ENCODE assay signal across 16 mouse cellular contexts in the genomic region with DNA sequence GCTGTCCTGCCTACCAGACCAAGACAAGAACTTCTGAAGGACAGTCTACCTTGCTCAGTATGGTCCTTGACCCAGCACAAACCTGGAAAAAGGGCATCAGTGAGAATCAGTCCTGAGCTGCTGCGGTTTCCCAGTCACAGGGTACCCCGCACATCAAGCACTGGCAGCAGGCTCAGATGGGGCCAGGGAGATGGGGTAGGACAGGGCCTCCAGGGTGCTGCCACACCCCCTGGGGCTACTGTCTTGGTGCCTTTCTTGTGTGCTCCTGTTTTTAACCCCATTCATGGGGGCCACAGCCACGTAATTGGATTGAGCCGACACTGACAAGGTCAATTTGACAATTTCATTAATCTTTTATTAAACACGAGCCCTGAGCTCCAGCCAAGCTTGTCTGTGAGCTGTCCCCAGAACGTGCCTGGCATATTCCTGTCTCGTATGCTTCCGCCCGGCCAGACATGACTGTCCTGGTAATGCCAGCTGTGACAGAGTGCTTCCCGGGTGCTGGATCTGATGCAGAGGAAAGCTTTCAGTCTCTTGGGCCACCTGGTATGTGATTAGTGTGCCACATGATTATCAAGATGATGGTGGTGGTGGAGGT.
DNase-seq lines count a peak whose midpoint lies in the region; ATAC-seq lines count a peak whose summit lies in the region.
"Had no signal": no experiment of that assay in that cellular context is flagged by ENCODE, and none has a peak within 500 bp of the region (broad histone marks: within the 10 kb centered on the region; RNA-seq: fewer than 3 reads in every experiment).

No protein-coding gene starts in this region.

- WGBS in neural tube, embryonic 12.5 days, result 61% methylated on average over 10 of the region's 10 CpGs
- 33% methylated on average over 10 of the region's 10 CpGs for WGBS in midbrain, embryonic 15.5 days

- H3K9me3 ChIP-seq in neural tube, embryonic 12.5 days, result no peaks in the 10 kb centered on the region
- H3K9me3 ChIP-seq in midbrain, embryonic 15.5 days, result no peaks in the 10 kb centered on the region
- H3K9me3 ChIP-seq: lung, embryonic 15.5 days had no signal

- DNase-seq in adrenal gland, postnatal 10 days, result peak; percentile 21
- DNase-seq in adrenal gland, adult 8-10 months, result no peak
- DNase-seq in neural tube, embryonic 10.5 days (ENCODE audit: extremely low spot score, low spot score), result no peak
- DNase-seq in frontal cortex, postnatal 36 days (ENCODE audit: low spot score in 2 of 2), result no peak
- no peak for DNase-seq in thymus, postnatal 36 days
- DNase-seq: cerebellum, adult 11 months; gastrocnemius, postnatal 36 days; heart, postnatal 36 days; right cerebral cortex, postnatal 4 days had no signal

- peak; percentile 58 for ATAC-seq in neural tube, embryonic 12.5 days (ENCODE audit: low FRiP score, low read depth)
- peak; percentile 69 for ATAC-seq in midbrain, embryonic 15.5 days (replicated peaks)
- no peak for ATAC-seq in monocyte, adult 5-6 weeks (replicated peaks; ENCODE audit: insufficient number of reproducible peaks, low FRiP score, low TSS enrichment, poor library complexity, severe bottlenecking)
- ATAC-seq: intestine, postnatal 0 days had no signal

- 0 out of 2 replicates have a peak, but pooled peaks cover 6% of the 10 kb centered on the region for H3K4me1 ChIP-seq in neural tube, embryonic 12.5 days
- H3K4me1 ChIP-seq in midbrain, embryonic 15.5 days, result peaks cover 16% of the 10 kb centered on the region

- no peaks in the 10 kb centered on the region for H3K27me3 ChIP-seq in neural tube, embryonic 12.5 days (replicated peaks)
- no peaks in the 10 kb centered on the region for H3K27me3 ChIP-seq in midbrain, embryonic 15.5 days (replicated peaks)
- H3K27me3 ChIP-seq: lung, embryonic 15.5 days had no signal

- no peak overlapping the region for H3K4me3 ChIP-seq in neural tube, embryonic 12.5 days
- H3K4me3 ChIP-seq in midbrain, embryonic 15.5 days, result no peak overlapping the region
- H3K4me3 ChIP-seq: heart, embryonic 12.5 days; lung, embryonic 15.5 days had no signal

- no peaks in the 10 kb centered on the region for H3K36me3 ChIP-seq in neural tube, embryonic 12.5 days
- no peaks in the 10 kb centered on the region for H3K36me3 ChIP-seq in midbrain, embryonic 15.5 days (replicated peaks)
- H3K36me3 ChIP-seq: heart, embryonic 12.5 days; lung, embryonic 15.5 days had no signal

- H3K9ac ChIP-seq in neural tube, embryonic 12.5 days, result no peak overlapping the region
- no peak overlapping the region for H3K9ac ChIP-seq in midbrain, embryonic 15.5 days
- H3K9ac ChIP-seq: heart, embryonic 12.5 days; lung, embryonic 15.5 days had no signal

- no peak overlapping the region for H3K4me2 ChIP-seq in neural tube, embryonic 12.5 days (replicated peaks)
- H3K4me2 ChIP-seq in midbrain, embryonic 15.5 days, result no peak overlapping the region
- H3K4me2 ChIP-seq: heart, embryonic 12.5 days; liver, embryonic 11.5 days; lung, embryonic 15.5 days had no signal

- no peak overlapping the region for H3K27ac ChIP-seq in neural tube, embryonic 12.5 days
- H3K27ac ChIP-seq in midbrain, embryonic 15.5 days, result 0 out of 2 replicates have a peak overlapping the region, but pooled peaks have one; percentile 15
- H3K27ac ChIP-seq: lung, embryonic 15.5 days had no signal
